Mouse (Mus musculus): ENCODE measurements at regions not wholly inside any gene's neighbourhood (a gene's known extent, or its start where the extent isn't known, plus 50 kb on each side); places are given as distances from the start of the nearest gene placed in this dataset.
"Not testable (repeated sequence)": the region's sequence is repeated elsewhere in the genome, so short reads cannot be mapped to it uniquely, and the experiment has no call there.

DNA sequence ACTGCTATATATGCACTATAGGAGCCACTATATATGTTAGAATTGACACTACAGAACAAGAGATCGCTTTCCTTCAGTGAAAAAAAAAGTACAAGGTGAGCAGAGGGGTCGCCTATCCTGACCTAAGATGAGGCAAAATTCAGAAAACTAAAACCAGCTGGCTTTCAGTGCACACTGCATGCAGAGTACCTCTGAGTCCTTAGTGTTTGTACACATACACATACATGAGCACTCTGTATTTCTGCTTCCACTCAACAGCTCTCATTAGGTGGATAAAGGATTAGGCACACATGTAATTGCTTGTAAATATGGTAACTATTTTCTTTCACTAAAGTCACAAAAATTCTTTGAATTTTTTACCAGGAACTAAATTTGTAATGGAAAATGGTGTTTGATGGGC is 251.5 kb upstream of the 1700008P02Rik start:
- TF ChIP-seq CTCF (IDR thresholded peaks at IDR 0.05) = no peak
- DNase-seq (ENCODE audit: extremely low spot score in 1 of 2, low spot score in 2 of 2) = no peak
- no peak overlapping the region for H3K27ac ChIP-seq
- H3K4me3 ChIP-seq = no peak overlapping the region
- intact Hi-C loops (cut with DNase I) = no loop called here

- DNase-seq (ENCODE audit: extremely low spot score in 1 of 2, low spot score in 2 of 2) = no peak
- H3K27ac ChIP-seq = no peak overlapping the region
- H3K4me3 ChIP-seq = no peak overlapping the region
- no peak for TF ChIP-seq CTCF (IDR thresholded peaks at IDR 0.05)
- intact Hi-C loops (cut with DNase I) = no loop called here
Measured at GRCm38 (mm10) chr3:6866148-6866483, 245.9 kb upstream of the 1700008P02Rik start.

GRCm38 (mm10) chr3:6865462-6866147 is 245.4 kb upstream of the 1700008P02Rik start:
- Histone ChIP-seq H3K27ac (no peak overlapping the region), H3K4me3 (no peak overlapping the region)
- intact Hi-C loops (cut with DNase I) = no loop called here
- no peak for TF ChIP-seq CTCF (IDR thresholded peaks at IDR 0.05)
- DNase-seq (ENCODE audit: extremely low spot score in 1 of 2, low spot score in 2 of 2) = peak; percentile 26 to 48

GRCm38 (mm10) chr3:6859866-6860180 is 239.6 kb upstream of the 1700008P02Rik start:
- no peak for TF ChIP-seq CTCF (IDR thresholded peaks at IDR 0.05)
- Histone ChIP-seq H3K4me3 (no peak overlapping the region), H3K27ac (no peak overlapping the region)
- no peak for DNase-seq (ENCODE audit: extremely low spot score in 1 of 2, low spot score in 2 of 2)
- intact Hi-C loops (cut with DNase I) = no loop called here

DNA sequence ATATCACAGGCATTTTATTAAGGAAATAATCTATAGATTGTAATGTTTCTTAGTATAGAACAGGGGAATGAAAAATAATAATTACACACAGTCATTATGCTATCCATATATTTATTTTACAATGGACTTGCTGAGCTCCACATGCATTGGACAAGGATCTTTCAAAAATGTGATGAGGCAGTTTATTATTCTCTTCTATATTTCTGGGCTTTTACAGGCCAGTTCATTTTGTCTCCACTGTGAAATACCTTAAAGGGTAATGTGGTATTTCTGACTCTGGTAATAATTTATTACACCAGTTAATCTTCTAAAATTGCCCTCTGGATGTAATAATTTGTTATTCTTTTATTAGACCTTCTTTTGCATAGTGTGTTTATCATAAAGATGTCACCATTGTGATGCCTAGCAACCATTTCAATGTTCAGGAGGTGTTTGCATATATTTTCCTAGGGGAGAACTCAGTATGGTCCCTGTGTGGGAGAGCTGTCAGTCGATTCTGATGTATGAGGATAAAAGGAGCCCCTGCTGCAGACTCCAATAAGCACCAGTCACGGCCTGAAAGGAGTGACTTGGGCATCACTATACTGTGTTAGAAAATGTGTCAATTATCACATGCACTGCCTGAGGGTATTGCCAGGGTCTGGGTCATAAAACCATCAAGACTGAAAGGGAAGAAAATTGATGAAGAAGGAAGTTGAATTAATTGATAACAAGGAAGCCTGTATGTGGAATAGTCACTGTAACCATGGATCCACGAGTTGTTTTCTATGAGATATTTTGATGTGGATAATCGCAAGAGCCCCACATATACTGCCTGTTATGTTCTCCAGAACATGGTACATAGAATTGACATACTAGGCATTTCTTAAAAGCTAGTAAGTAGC is 239.0 kb upstream of the 1700008P02Rik start:
- Histone ChIP-seq H3K4me3 (no peak overlapping the region), H3K27ac (no peak overlapping the region)
- no peak for DNase-seq (ENCODE audit: extremely low spot score in 1 of 2, low spot score in 2 of 2)
- intact Hi-C loops (cut with DNase I) = no loop called here
- no peak for TF ChIP-seq CTCF (IDR thresholded peaks at IDR 0.05)

DNA sequence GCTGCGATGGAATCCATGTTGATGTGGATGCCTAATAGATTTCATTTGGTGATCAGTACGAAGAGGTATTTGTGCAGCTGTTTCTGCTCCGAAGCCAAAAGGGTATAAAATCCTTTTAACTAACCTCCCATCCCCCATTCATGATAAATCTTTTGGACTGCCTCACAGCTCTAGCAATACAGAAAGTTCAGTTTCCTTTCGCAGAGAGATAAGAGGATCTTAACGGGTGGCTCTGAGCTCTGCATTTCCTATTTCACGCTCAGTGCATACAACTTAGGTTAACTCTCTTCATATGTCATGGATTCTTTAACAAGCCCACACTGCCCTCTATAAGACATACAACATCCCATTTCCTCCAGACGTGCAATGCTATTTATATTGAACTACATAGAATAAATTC is 199.1 kb upstream of the 1700008P02Rik start:
- no peak for TF ChIP-seq CTCF (IDR thresholded peaks at IDR 0.05)
- intact Hi-C loops (cut with DNase I) = no loop called here
- DNase-seq (ENCODE audit: extremely low spot score in 1 of 2, low spot score in 2 of 2) = no peak
- no peak overlapping the region for H3K27ac ChIP-seq
- H3K4me3 ChIP-seq = no peak overlapping the region

GRCm38 (mm10) chr3:6812346-6812745 is 192.1 kb upstream of the 1700008P02Rik start:
- intact Hi-C loops (cut with DNase I) = no loop called here
- H3K27ac ChIP-seq = no peak overlapping the region
- DNase-seq (ENCODE audit: extremely low spot score in 1 of 2, low spot score in 2 of 2) = no peak
- no peak overlapping the region for H3K4me3 ChIP-seq
- no peak for TF ChIP-seq CTCF (IDR thresholded peaks at IDR 0.05)

- no peak for DNase-seq (ENCODE audit: extremely low spot score in 1 of 2, low spot score in 2 of 2)
- Histone ChIP-seq H3K27ac (no peak overlapping the region), H3K4me3 (no peak overlapping the region)
- peak; percentile 18; the same call in 1 of the 2 replicates for TF ChIP-seq CTCF (IDR thresholded peaks at IDR 0.05)
- intact Hi-C loops (cut with DNase I) = no loop called here
Measured at GRCm38 (mm10) chr3:6809381-6809950, 189.2 kb upstream of the 1700008P02Rik start.

- H3K27ac ChIP-seq; H3K4me3 ChIP-seq; DNase-seq (ENCODE audit: extremely low spot score in 1 of 2, low spot score in 2 of 2); intact Hi-C loops (cut with DNase I): not testable (repeated sequence)
Measured at GRCm38 (mm10) chr3:6800092-6800716, 180.0 kb upstream of the 1700008P02Rik start.

- DNase-seq (ENCODE audit: extremely low spot score in 1 of 2, low spot score in 2 of 2) = no peak
- Histone ChIP-seq H3K27ac (no peak overlapping the region), H3K4me3 (no peak overlapping the region)
- intact Hi-C loops (cut with DNase I) = no loop called here
- no peak for TF ChIP-seq CTCF (IDR thresholded peaks at IDR 0.05)
Measured at GRCm38 (mm10) chr3:6768506-6768905, 148.3 kb upstream of the 1700008P02Rik start.

- H3K27ac ChIP-seq; intact Hi-C loops (cut with DNase I); H3K4me3 ChIP-seq; DNase-seq (ENCODE audit: extremely low spot score in 1 of 2, low spot score in 2 of 2): not testable (repeated sequence)
Measured at GRCm38 (mm10) chr3:6768085-6768484, 147.8 kb upstream of the 1700008P02Rik start.

DNA sequence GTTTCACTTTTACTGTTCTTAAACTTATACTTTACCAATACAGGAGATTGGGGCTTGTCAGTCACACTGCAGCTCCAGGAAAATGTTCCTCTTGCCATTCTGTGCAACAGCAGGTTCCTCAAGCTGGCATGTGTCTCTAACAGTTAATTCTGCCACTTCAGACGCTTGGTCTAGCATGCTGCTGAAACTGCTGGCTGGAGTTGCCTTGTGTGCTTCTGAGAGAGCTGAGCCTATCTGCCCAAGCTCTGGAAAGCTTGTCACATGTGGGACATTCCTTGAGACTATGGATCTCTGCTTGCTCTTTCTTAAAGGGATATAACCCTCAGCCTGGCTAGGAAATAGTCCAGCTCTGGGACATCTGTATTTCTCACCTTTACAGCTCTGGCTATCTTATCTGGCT is 138.9 kb upstream of the 1700008P02Rik start:
- TF ChIP-seq CTCF (IDR thresholded peaks at IDR 0.05) = no peak
- intact Hi-C loops (cut with DNase I) = no loop called here
- Histone ChIP-seq H3K4me3 (no peak overlapping the region), H3K27ac (no peak overlapping the region)
- no peak for DNase-seq (ENCODE audit: extremely low spot score in 1 of 2, low spot score in 2 of 2)

Measured in left cerebral cortex, adult 2 months (tissue).